Mouse (Mus musculus): ENCODE data around the gene Stat3. TPM values are rescaled to one million over a fixed set of nuclear protein-coding genes. Genes with fewer than 3 reads are reported as not detected.

The Stat3 gene
- total and polyA plus RNA-seq, 3 experiments = 25.7 to 249 (median 64.7) TPM

GRCm38 (mm10) chr11:100957915-100958469 lies 18.7 kb upstream of the Stat3 start:
- H3K79me2 ChIP-seq (ENCODE audit: control insufficient read depth, insufficient read depth, low read length, poor library complexity) = no peaks in the 10 kb centered on the region
- no peaks in the 10 kb centered on the region for H3K27me3 ChIP-seq (ENCODE audit: control insufficient read depth in 1 of 2, insufficient read depth in 2 of 2, low read length in 2 of 2)
- H3K9ac ChIP-seq (ENCODE audit: control insufficient read depth, low read depth, low read length, poor library complexity, severe bottlenecking) = no peak overlapping the region
- DNase-seq (ENCODE audit: low read depth, low spot score) = peak; percentile 33
- no peaks in the 10 kb centered on the region for H3K9me3 ChIP-seq (replicated peaks; ENCODE audit: insufficient read depth, low read length)
- peaks cover 10 to 21% of the 10 kb centered on the region in 2 experiments for H3K4me1 ChIP-seq (ENCODE audit: control insufficient read depth in 1 of 2, insufficient read depth in 2 of 2, low read length in 2 of 2)
- no peak overlapping the region for H3K27ac ChIP-seq (ENCODE audit: control insufficient read depth, low read depth, low read length)
- H3K4me3 ChIP-seq (ENCODE audit: control insufficient read depth in 1 of 2, insufficient read depth in 1 of 2, low read depth in 2 of 2, low read length in 2 of 2) = no peak overlapping the region
- peaks cover 0 to 11% of the 10 kb centered on the region in 2 experiments; a peak in 2 of 4 replicates for H3K36me3 ChIP-seq (ENCODE audit: control insufficient read depth in 1 of 2, insufficient read depth in 2 of 2, low read length in 2 of 2)
- TF ChIP-seq ZMIZ1 (IDR thresholded peaks at IDR 0.05; ENCODE audit: low read depth, low read length) (no peak), JUND (IDR thresholded peaks at IDR 0.05; ENCODE audit: low read depth, low read length) (no peak), EP300 (IDR thresholded peaks at IDR 0.05; ENCODE audit: low read depth in 1 of 2, low read length in 2 of 2) (no peak), ZKSCAN1 (IDR thresholded peaks at IDR 0.05; ENCODE audit: low read depth, low read length) (no peak), SMC3 (IDR thresholded peaks at IDR 0.05; ENCODE audit: low read depth, low read length) (no peak), BHLHE40 (IDR thresholded peaks at IDR 0.05; ENCODE audit: borderline replicate concordance, low read depth, low read length) (no peak), SIN3A (IDR thresholded peaks at IDR 0.05; ENCODE audit: low read length) (no peak), KAT2A (conservative IDR thresholded peaks at IDR 0.05; ENCODE audit: low read depth, low read length) (no peak), RAD21 (IDR thresholded peaks at IDR 0.05; ENCODE audit: low read depth, low read length) (no peak), TBP (IDR thresholded peaks at IDR 0.05; ENCODE audit: low read depth, low read length) (no peak)

- Histone ChIP-seq H3K79me2 (ENCODE audit: control insufficient read depth, insufficient read depth, low read length, poor library complexity) (no peaks in the 10 kb centered on the region), H3K9ac (ENCODE audit: control insufficient read depth, low read depth, low read length, poor library complexity, severe bottlenecking) (peak overlapping the region; percentile 12; the same call in 1 of the 2 replicates), H3K36me3 (ENCODE audit: control insufficient read depth in 1 of 2, insufficient read depth in 2 of 2, low read length in 2 of 2) (peaks cover 0 to 11% of the 10 kb centered on the region in 2 experiments; a peak in 2 of 4 replicates), H3K4me1 (ENCODE audit: control insufficient read depth in 1 of 2, insufficient read depth in 2 of 2, low read length in 2 of 2) (peaks cover 6 to 15% of the 10 kb centered on the region in 2 experiments), H3K27me3 (ENCODE audit: control insufficient read depth in 1 of 2, insufficient read depth in 2 of 2, low read length in 2 of 2) (no peaks in the 10 kb centered on the region), H3K9me3 (replicated peaks; ENCODE audit: insufficient read depth, low read length) (no peaks in the 10 kb centered on the region), H3K27ac (ENCODE audit: control insufficient read depth, low read depth, low read length) (no peak overlapping the region), H3K4me3 (ENCODE audit: control insufficient read depth in 1 of 2, insufficient read depth in 1 of 2, low read depth in 2 of 2, low read length in 2 of 2) (no peak overlapping the region)
- DNase-seq (ENCODE audit: low read depth, low spot score) = peak; percentile 81
- TF ChIP-seq MYC (IDR thresholded peaks at IDR 0.05; ENCODE audit: low read depth, low read length) = no peak
- peak; percentile 99 for TF ChIP-seq SMC3 (IDR thresholded peaks at IDR 0.05; ENCODE audit: low read depth, low read length)
- TF ChIP-seq JUND (IDR thresholded peaks at IDR 0.05; ENCODE audit: low read depth, low read length) = no peak
- peak; percentile 91 to 100 (median 98) for TF ChIP-seq CTCF (IDR thresholded peaks at IDR 0.05 in 2 of 3, conservative IDR thresholded peaks at IDR 0.05 in 1 of 3; ENCODE audit: control insufficient read depth in 1 of 3, insufficient read depth in 1 of 3, low read depth in 2 of 3, low read length in 3 of 3, poor library complexity in 1 of 3, severe bottlenecking in 1 of 3)
- peak; percentile 44; the same call in 1 of the 2 replicates for TF ChIP-seq ZNF384 (IDR thresholded peaks at IDR 0.05; ENCODE audit: low read depth, low read length)
- TF ChIP-seq ZC3H11A (IDR thresholded peaks at IDR 0.05; ENCODE audit: low read depth, low read length) = peak; percentile 96
- no peak for TF ChIP-seq MEF2A (IDR thresholded peaks at IDR 0.05; ENCODE audit: extremely low read depth, insufficient replicate concordance, low read depth, low read length, poor library complexity, severe bottlenecking)
- TF ChIP-seq TCF12 (IDR thresholded peaks at IDR 0.05; ENCODE audit: low read depth, low read length) = no peak
- TF ChIP-seq MAX (IDR thresholded peaks at IDR 0.05; ENCODE audit: low read length) = no peak
- no peak; a peak in 1 of 4 replicates for TF ChIP-seq POLR2A (IDR thresholded peaks at IDR 0.05; ENCODE audit: control insufficient read depth in 1 of 2, insufficient read depth in 1 of 2, low read depth in 1 of 2, low read length in 2 of 2, poor library complexity in 1 of 2)
- TF ChIP-seq ZKSCAN1 (IDR thresholded peaks at IDR 0.05; ENCODE audit: low read depth, low read length) = no peak
- peak; percentile 28; the same call in 1 of the 2 replicates for TF ChIP-seq RCOR1 (IDR thresholded peaks at IDR 0.05; ENCODE audit: low read depth, low read length)
- no peak for TF ChIP-seq CHD2 (IDR thresholded peaks at IDR 0.05; ENCODE audit: low read length)
- no peak for TF ChIP-seq UBTF (IDR thresholded peaks at IDR 0.05; ENCODE audit: borderline replicate concordance, insufficient read depth, low read depth, low read length)
- no peak for TF ChIP-seq MXI1 (IDR thresholded peaks at IDR 0.05; ENCODE audit: low read depth, low read length)
- TF ChIP-seq HCFC1 (IDR thresholded peaks at IDR 0.05; ENCODE audit: low read depth, low read length) = no peak
- no peak for TF ChIP-seq GABPA (IDR thresholded peaks at IDR 0.05; ENCODE audit: low read depth, low read length)
- TF ChIP-seq CHD1 (IDR thresholded peaks at IDR 0.05; ENCODE audit: low read depth, low read length) = no peak
- TF ChIP-seq USF1 (IDR thresholded peaks at IDR 0.05; ENCODE audit: low read depth, low read length) = no peak
- no peak for TF ChIP-seq E2F4 (IDR thresholded peaks at IDR 0.05; ENCODE audit: borderline replicate concordance, low read depth, low read length)
- no peak for TF ChIP-seq TAL1 (IDR thresholded peaks at IDR 0.05; ENCODE audit: low read length)
- no peak for TF ChIP-seq NRF1 (IDR thresholded peaks at IDR 0.05; ENCODE audit: insufficient read depth, low read depth, low read length, poor library complexity, severe bottlenecking)
- TF ChIP-seq SIN3A (IDR thresholded peaks at IDR 0.05; ENCODE audit: low read length) = peak; percentile 57; the same call in 1 of the 2 replicates
- TF ChIP-seq GATA1 (IDR thresholded peaks at IDR 0.05; ENCODE audit: low read depth, low read length) = no peak
- TF ChIP-seq EP300 (IDR thresholded peaks at IDR 0.05; ENCODE audit: low read depth in 1 of 2, low read length in 2 of 2) = no peak
- no peak for TF ChIP-seq NELFE (IDR thresholded peaks at IDR 0.05; ENCODE audit: low read depth, low read length)
Observed at GRCm38 (mm10) chr11:100957244-100957643, 17.9 kb upstream of the Stat3 start.

All from MEL (cell line).